Mouse (Mus musculus) olfactory bulb, adult 2 months (tissue): ENCODE data around the gene Hoxb2.

ENCODE experiments used
- CTCF ChIP-seq: fragments of 200-500 bp; IDR thresholded peaks from 2 replicates; pipeline ENCODE4 v1.5.1; 2012; ENCODE audit warnings: low read depth, mild to moderate bottlenecking, low read length, moderate library complexity; ENCODE audit not compliant: insufficient read depth
- POLR2A ChIP-seq: fragments of 200-500 bp; IDR thresholded peaks from 2 replicates; pipeline ENCODE4 v1.6.1; 2012; ENCODE audit warnings: mild to moderate bottlenecking, low read depth, low read length, moderate library complexity; ENCODE audit not compliant: insufficient read depth

GRCm38 (mm10) chr11:96324965-96325364, 25.4 kb upstream of the Hoxb2 start:
- TF ChIP-seq CTCF (no peak), POLR2A (no peak)
